Mouse (Mus musculus) NIH3T3 (cell line): Measurements from ENCODE around the gene Cyp2c40.
"Not testable (repeated sequence)": the region's sequence is repeated elsewhere in the genome, so short reads cannot be mapped to it uniquely, and the experiment has no call there.

Source experiments
- DNase-seq: peaks from one replicate; pipeline ENCODE4 v3.0.0-alpha.2; 2012; ENCODE audit warnings: low read depth

Cyp2c40 gene

GRCm38 (mm10) chr19:39812714-39813113 lies at the start of gene Cyp2c40:
Gene Cyp2c40 (minus strand): TSS chr19:39812814.
- not testable (repeated sequence) for DNase-seq

GRCm38 (mm10) chr19:39820931-39821330 lies 8.3 kb upstream of the Cyp2c40 start:
- DNase-seq, result not testable (repeated sequence)

GRCm38 (mm10) chr19:39816400-39816799 lies 3.8 kb upstream of the Cyp2c40 start:
- not testable (repeated sequence) for DNase-seq

- not testable (repeated sequence) for DNase-seq
Measured at GRCm38 (mm10) chr19:39815991-39816390, 3.4 kb upstream of the Cyp2c40 start.

GRCm38 (mm10) chr19:39785458-39785857 lies 27.2 kb downstream of the Cyp2c40 start:
- peak; percentile 2 for DNase-seq

- DNase-seq, result no peak
Measured at GRCm38 (mm10) chr19:39745357-39745756, 67.3 kb downstream of the Cyp2c40 start.

GRCm38 (mm10) chr19:39744361-39744760 lies 68.3 kb downstream of the Cyp2c40 start:
- DNase-seq, result not testable (repeated sequence)

- DNase-seq, result no peak
Measured at GRCm38 (mm10) chr19:39740920-39741319, 71.7 kb downstream of the Cyp2c40 start, which contains the start of gene Cyp2c68. Gene Cyp2c68 (minus strand): TSS chr19:39741054.
